Mouse (Mus musculus) limb, embryonic 14.5 days (tissue): ENCODE data around the gene Twist2. TPM values are rescaled to one million over a fixed set of nuclear protein-coding genes. Genes with fewer than 3 reads are reported as not detected.

ENCODE experiments used
- ATAC-seq: fragments of 200-750 bp; cut with Nextera tagmentation; 2 replicates; pipeline ENCODE4 v1.8.0; 2017; ENCODE audit warnings: low read depth, moderate number of reproducible peaks, moderate TSS enrichment; ENCODE audit not compliant: low FRiP score
- DNase-seq: peaks from one replicate; pipeline ENCODE4 v3.0.0-alpha.2; 2015; ENCODE audit warnings: low spot score
- H3K27ac ChIP-seq: fragments of 300-500 bp; sonication (generic); replicated peaks from 2 replicates; pipeline ENCODE4 v1.5.1; 2014; ENCODE audit warnings: low read depth, mild to moderate bottlenecking, low read length, moderate library complexity, mixed read lengths
- H3K27me3 ChIP-seq: fragments of 300-500 bp; sonication (generic); 2 replicates; pipeline ENCODE4 v1.6.1; 2014; ENCODE audit warnings: low read length, mixed read lengths; ENCODE audit not compliant: control insufficient read depth, insufficient read depth
- H3K36me3 ChIP-seq: fragments of 300-500 bp; sonication (generic); 2 replicates; pipeline ENCODE4 v1.6.1; 2014; ENCODE audit warnings: mild to moderate bottlenecking, low read length, moderate library complexity, mixed read lengths; ENCODE audit not compliant: control insufficient read depth, insufficient read depth
- H3K4me1 ChIP-seq: fragments of 300-500 bp; sonication (generic); 2 replicates; pipeline ENCODE4 v1.6.1; 2014; ENCODE audit warnings: antibody characterized with exemption, low read length, mixed read lengths; ENCODE audit not compliant: control insufficient read depth, insufficient read depth
- H3K4me2 ChIP-seq: fragments of 300-500 bp; sonication (generic); replicated peaks from 2 replicates; pipeline ENCODE4 v1.6.1; 2014; ENCODE audit warnings: low read depth, mild to moderate bottlenecking, low read length, moderate library complexity; ENCODE audit not compliant: severe bottlenecking
- H3K4me3 ChIP-seq: fragments of 300-500 bp; sonication (generic); replicated peaks from 2 replicates; pipeline ENCODE4 v1.5.1; 2014; ENCODE audit warnings: low read length
- H3K9ac ChIP-seq: fragments of 300-500 bp; sonication (generic); 2 replicates; pipeline ENCODE4 v1.6.1; 2014; ENCODE audit warnings: mild to moderate bottlenecking, low read depth, low read length, moderate library complexity; ENCODE audit not compliant: severe bottlenecking
- H3K9me3 ChIP-seq: fragments of 300-500 bp; sonication (generic); 2 replicates; pipeline ENCODE4 v1.6.1; 2016; ENCODE audit warnings: low read length; ENCODE audit not compliant: control insufficient read depth
- POLR2A ChIP-seq: fragments of 200-500 bp; IDR thresholded peaks from 2 replicates; pipeline ENCODE4 v1.8.0; 2012; ENCODE audit warnings: inconsistent platforms, mild to moderate bottlenecking, moderate library complexity, borderline replicate concordance; ENCODE audit not compliant: insufficient read depth, insufficient read length; ENCODE audit errors: extremely low read depth
- WGBS: fragments of 180-500 bp; shearing (Covaris S2); extraction: QIAGEN DNeasy Blood & Tissue Kit; methylation state at CpG from one replicate; pipeline ENCODE4 v1.1.7; 2014; 5-methylcytosine and 5-hydroxymethylcytosine counted together
- polyA plus RNA-seq, 2 experiments: library from polyadenylated mRNA; depleted of rRNA in 1 of 2; stranded (reverse) in 1 of 2; unstranded in 1 of 2; fragments of >200 nt; fragmentation: Nextera tagmentation in 1 of 2; extraction: Ambion mirVana in 1 of 2; gene quantifications; 2 replicates each; pipeline versions ENCODE4 v1.2.1 to v1.2.3; 2012 to 2014

Twist2 gene
- polyA plus RNA-seq, 2 experiments, result 81.8 to 240 TPM

DNA sequence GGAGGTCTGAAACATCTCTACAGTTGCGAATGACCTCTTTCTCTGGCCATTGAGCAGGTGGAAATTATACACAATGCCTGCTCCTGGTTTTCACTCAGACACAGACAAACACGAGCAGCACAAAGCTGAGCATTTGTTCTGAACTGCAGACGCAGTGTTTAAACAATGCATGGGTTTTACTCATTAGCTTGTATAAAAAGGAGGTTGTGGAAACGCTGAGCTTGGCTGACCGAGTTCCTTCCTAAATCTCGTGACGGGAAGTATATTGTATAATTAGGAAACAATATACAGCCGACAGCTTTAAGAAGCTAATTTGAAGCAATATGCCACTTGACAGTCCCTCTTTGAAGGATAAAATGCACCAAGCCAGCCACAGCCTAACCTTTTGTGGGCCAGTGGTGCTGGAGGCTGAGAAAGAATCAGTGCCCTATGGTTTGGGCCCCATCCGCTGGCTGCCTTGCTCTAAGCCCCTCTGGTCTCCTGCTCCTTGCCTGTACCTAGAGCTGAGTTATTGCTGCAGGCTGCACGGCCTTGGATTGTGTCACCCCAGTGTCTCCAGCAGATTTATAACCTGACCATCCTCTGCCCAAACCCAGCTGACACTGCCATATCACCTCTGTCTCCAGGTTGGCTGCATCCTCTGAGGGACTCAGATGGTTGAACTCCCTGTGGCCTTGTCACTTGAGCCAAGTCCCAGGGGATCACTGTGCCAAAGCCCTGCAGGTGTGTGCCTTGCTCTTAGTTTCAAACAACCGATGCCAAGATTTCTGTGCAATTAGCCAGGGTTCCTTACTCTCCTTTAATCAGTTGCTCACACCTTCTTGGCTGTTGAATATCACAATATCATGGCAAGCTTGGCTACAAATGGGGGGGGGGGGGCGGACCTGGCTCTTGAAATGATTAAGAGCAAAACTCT lies 42.4 kb upstream of the Twist2 start:
- Histone ChIP-seq H3K4me1 (peaks cover 61% of the 10 kb centered on the region), H3K27me3 (no peaks in the 10 kb centered on the region), H3K9me3 (no peaks in the 10 kb centered on the region), H3K4me3 (no peak overlapping the region), H3K9ac (0 out of 2 replicates have a peak overlapping the region, but pooled peaks have one; percentile 12), H3K36me3 (no peaks in the 10 kb centered on the region), H3K27ac (0 out of 2 replicates have a peak overlapping the region, but pooled peaks have one; percentile 19), H3K4me2 (no peak overlapping the region)
- TF ChIP-seq POLR2A, result no peak
- 33% methylated on average over 12 of the region's 12 CpGs for WGBS
- ATAC-seq, result no peak
- DNase-seq, result no peak

DNA sequence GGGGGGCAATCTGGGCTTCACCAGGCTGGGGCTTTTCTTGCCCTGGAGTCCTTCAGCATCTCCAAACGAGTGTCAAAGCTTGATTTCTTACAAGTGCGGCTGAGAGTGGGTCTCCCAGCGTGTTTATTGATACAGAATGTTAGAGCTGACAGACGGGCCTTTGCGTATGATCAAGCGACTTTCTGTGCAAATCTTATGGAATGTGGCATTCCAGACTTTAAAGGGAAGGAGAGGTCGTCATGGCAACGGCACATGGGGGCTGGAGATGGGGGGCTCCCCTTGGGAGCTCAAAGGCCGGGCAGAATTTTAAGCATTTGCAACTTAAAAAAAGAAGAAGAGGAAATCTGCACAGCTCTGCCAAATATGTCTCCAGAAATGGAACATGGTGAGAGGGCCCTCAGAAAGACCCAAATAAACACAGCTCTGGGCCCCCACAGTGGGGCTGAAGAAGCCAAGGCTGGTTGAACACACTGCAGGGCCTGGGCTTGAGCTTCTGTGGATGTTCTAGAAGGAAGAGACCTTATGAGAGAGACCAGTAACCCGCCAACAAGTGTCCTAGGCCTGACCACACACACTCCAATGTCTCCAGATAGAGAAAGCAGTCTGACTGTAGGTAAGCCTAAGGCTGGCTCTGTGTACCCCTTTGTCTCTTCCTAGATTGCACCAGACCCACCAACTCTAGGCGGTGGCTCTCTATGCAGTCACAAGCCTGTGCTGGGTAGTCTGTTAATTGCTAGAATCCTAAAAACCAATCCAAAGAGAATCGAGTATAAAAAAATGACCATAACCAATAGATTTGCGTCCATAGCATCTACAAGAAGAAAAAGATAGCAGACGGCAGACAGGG lies 40.9 kb upstream of the Twist2 start:
- ATAC-seq, result peak; percentile 28; the same call in 1 of the 2 replicates
- H3K9ac ChIP-seq, result no peak overlapping the region
- H3K36me3 ChIP-seq, result no peaks in the 10 kb centered on the region
- H3K4me1 ChIP-seq, result peaks cover 57% of the 10 kb centered on the region
- peak overlapping the region; percentile 40 for H3K27ac ChIP-seq
- no peak overlapping the region for H3K4me3 ChIP-seq
- H3K4me2 ChIP-seq, result peak overlapping the region; percentile 22; the same call in 1 of the 2 replicates
- WGBS, result 34% methylated on average over 14 of the region's 14 CpGs
- peak; percentile 51 for DNase-seq
- no peak for TF ChIP-seq POLR2A
- no peaks in the 10 kb centered on the region for H3K27me3 ChIP-seq
- H3K9me3 ChIP-seq, result no peaks in the 10 kb centered on the region

DNA sequence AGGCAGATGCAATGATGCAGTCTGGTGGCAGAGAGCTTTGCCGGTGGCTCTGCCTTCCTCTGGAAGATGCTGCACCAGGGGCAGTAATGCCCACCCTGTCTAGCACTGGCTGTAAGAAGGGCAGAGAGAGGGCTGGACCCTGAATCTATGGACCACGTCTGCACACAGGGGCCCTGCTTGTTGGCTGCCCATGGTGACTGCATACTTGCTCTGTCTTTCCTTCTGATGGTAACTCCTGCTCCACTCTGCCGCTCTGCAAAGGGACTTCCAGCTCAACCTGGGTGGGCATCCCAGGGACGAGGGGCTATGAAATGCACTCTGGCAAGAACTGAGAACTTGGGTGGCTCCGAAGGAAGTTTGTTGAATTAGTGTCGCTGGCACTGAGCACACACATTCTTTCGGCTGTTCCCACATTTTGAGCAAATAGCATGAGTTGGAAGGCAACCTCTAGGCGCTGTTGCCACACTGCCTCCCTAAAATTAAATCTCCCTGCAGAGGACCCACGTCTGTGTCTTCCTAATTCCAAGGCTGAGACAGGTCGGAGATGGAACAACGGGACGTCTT lies 38.7 kb upstream of the Twist2 start:
- H3K27me3 ChIP-seq, result no peaks in the 10 kb centered on the region
- H3K27ac ChIP-seq, result no peak overlapping the region
- H3K9me3 ChIP-seq, result no peaks in the 10 kb centered on the region
- H3K4me2 ChIP-seq, result no peak overlapping the region
- peaks cover 43% of the 10 kb centered on the region for H3K4me1 ChIP-seq
- 56% methylated on average over 12 of the region's 12 CpGs for WGBS
- H3K9ac ChIP-seq, result no peak overlapping the region
- H3K36me3 ChIP-seq, result no peaks in the 10 kb centered on the region
- ATAC-seq, result no peak
- no peak for TF ChIP-seq POLR2A
- no peak for DNase-seq
- H3K4me3 ChIP-seq, result no peak overlapping the region

DNA sequence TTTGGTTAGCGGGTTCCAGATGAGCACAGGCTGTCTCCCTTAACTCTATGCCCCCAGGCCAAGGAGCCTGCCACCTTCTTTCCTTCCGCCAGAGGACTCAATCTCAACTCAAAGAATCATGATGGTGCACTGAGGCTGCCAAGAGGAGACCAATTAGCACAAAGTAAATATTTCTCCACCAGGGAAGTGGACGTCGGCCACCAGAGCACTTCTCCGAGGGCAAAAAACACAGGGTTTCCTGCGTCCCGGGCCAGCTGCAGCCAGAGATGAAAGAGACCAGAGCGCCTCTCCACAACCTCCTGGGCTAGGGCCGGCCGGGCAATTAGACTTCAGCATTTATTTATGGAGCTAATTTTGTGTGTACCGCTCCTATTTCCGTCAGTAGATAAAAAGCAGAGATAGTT lies 31.0 kb upstream of the Twist2 start:
- H3K9ac ChIP-seq, result 0 out of 2 replicates have a peak overlapping the region, but pooled peaks have one; percentile 8
- no peak for TF ChIP-seq POLR2A
- no peaks in the 10 kb centered on the region for H3K27me3 ChIP-seq
- H3K27ac ChIP-seq, result no peak overlapping the region
- H3K9me3 ChIP-seq, result no peaks in the 10 kb centered on the region
- DNase-seq, result peak; percentile 37
- WGBS, result 3% methylated on average over 12 of the region's 12 CpGs
- H3K4me1 ChIP-seq, result peaks cover 11% of the 10 kb centered on the region
- no peak overlapping the region for H3K4me3 ChIP-seq
- peak overlapping the region; percentile 16; the same call in 1 of the 2 replicates for H3K4me2 ChIP-seq
- no peaks in the 10 kb centered on the region for H3K36me3 ChIP-seq
- 0 out of 2 replicates have a peak, but pooled peaks have one; percentile 34 for ATAC-seq

DNA sequence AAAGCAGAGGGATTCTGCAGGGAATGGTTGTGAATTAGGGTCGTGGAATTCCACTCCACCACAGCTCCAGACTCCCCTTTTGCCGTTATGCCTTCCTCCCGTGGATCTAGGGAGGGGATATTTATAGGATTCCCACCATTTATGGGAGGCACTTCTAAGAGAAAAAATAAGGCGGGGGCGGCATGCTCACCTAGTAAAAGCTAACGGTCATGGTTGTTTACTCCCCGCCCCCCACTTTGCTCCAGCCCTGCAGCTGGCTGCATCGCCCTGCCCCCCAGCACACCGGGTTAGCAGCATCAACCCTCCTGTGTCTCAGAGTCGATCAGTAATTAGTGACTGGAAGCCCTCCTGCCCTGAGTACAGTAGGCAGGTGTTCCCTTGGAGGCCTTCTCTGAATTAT lies 30.6 kb upstream of the Twist2 start:
- 0 out of 2 replicates have a peak overlapping the region, but pooled peaks have one; percentile 8 for H3K9ac ChIP-seq
- H3K27me3 ChIP-seq, result no peaks in the 10 kb centered on the region
- ATAC-seq, result 0 out of 2 replicates have a peak, but pooled peaks have one; percentile 26
- no peak for TF ChIP-seq POLR2A
- H3K4me1 ChIP-seq, result peaks cover 11% of the 10 kb centered on the region
- H3K4me3 ChIP-seq, result no peak overlapping the region
- H3K9me3 ChIP-seq, result no peaks in the 10 kb centered on the region
- DNase-seq, result no peak
- H3K27ac ChIP-seq, result no peak overlapping the region
- 3% methylated on average over 10 of the region's 10 CpGs for WGBS
- no peaks in the 10 kb centered on the region for H3K36me3 ChIP-seq
- peak overlapping the region; percentile 16 for H3K4me2 ChIP-seq
